Mouse (Mus musculus): ENCODE data around the gene Olfr145. TPM values are rescaled to one million over a fixed set of nuclear protein-coding genes. Genes with fewer than 3 reads are reported as not detected.

The Olfr145 gene
- polyA plus RNA-seq, 1 experiment from 2014 or later: 0.04 TPM

GRCm38 (mm10) chr9:37941167-37941566 is 44.6 kb downstream of the Olfr145 start:
- ATAC-seq (replicated peaks; ENCODE audit: insufficient number of reproducible peaks, low FRiP score, low TSS enrichment, low read depth): no peak
- no peaks in the 10 kb centered on the region for H3K4me1 ChIP-seq (ENCODE audit: control insufficient read depth, insufficient read depth, low read length)

More at GRCm38 (mm10) chr9:37941167-37941566, 44.6 kb downstream of the Olfr145 start:
- no peak for DNase-seq (ENCODE audit: low spot score)
- no peak overlapping the region for H3K27ac ChIP-seq (replicated peaks; ENCODE audit: low read depth, low read length)
- no peaks in the 10 kb centered on the region for H3K9me3 ChIP-seq (replicated peaks; ENCODE audit: control insufficient read depth, low read length)
- no peaks in the 10 kb centered on the region for H3K36me3 ChIP-seq (replicated peaks; ENCODE audit: control insufficient read depth, insufficient read depth, low read depth, low read length)
- no peaks in the 10 kb centered on the region for H3K27me3 ChIP-seq (ENCODE audit: control insufficient read depth, insufficient read depth, low read length)
- H3K9ac ChIP-seq (replicated peaks; ENCODE audit: low read length): no peak overlapping the region
- 96% methylated on average over 2 of the region's 2 CpGs for WGBS
- no peak overlapping the region for H3K4me3 ChIP-seq (ENCODE audit: low read depth, low read length)
- no peak overlapping the region for H3K4me2 ChIP-seq (ENCODE audit: low read depth, low read length)

Other genes starting within 250 kb of the Olfr145 start
- gene Tbrg1, start 239.4 kb upstream of the Olfr145 start, polyA plus RNA-seq (2014; fragmentation: Nextera tagmentation; extraction: Ambion mirVana): 137 and 149 TPM in 2 replicates
- 0.08 and 0.56 TPM in 2 replicates for gene Panx3, start 227.5 kb upstream of the Olfr145 start, polyA plus RNA-seq (2014; fragmentation: Nextera tagmentation; extraction: Ambion mirVana)
- not detected in 2 replicates for gene Olfr160, start 180.5 kb upstream of the Olfr145 start, polyA plus RNA-seq (2014; fragmentation: Nextera tagmentation; extraction: Ambion mirVana)
- not detected in 2 replicates for gene Olfr874, start 151.6 kb upstream of the Olfr145 start, polyA plus RNA-seq (2014; fragmentation: Nextera tagmentation; extraction: Ambion mirVana)
- gene Olfr875, start 124.9 kb upstream of the Olfr145 start, polyA plus RNA-seq (2014; fragmentation: Nextera tagmentation; extraction: Ambion mirVana): not detected in 2 replicates
- not detected in 2 replicates for gene Olfr876, start 93.7 kb upstream of the Olfr145 start, polyA plus RNA-seq (2014; fragmentation: Nextera tagmentation; extraction: Ambion mirVana)
- not detected in 2 replicates for gene Olfr877, start 42.5 kb upstream of the Olfr145 start, polyA plus RNA-seq (2014; fragmentation: Nextera tagmentation; extraction: Ambion mirVana)
- gene Olfr878, start 21.1 kb downstream of the Olfr145 start, polyA plus RNA-seq (2014; fragmentation: Nextera tagmentation; extraction: Ambion mirVana): not detected in 2 replicates
- not detected in 2 replicates for gene Olfr881, start 95.1 kb downstream of the Olfr145 start, polyA plus RNA-seq (2014; fragmentation: Nextera tagmentation; extraction: Ambion mirVana)
- not detected in 2 replicates for gene Olfr883, start 129.1 kb downstream of the Olfr145 start, polyA plus RNA-seq (2014; fragmentation: Nextera tagmentation; extraction: Ambion mirVana)
- gene Olfr884, start 149.8 kb downstream of the Olfr145 start, polyA plus RNA-seq (2014; fragmentation: Nextera tagmentation; extraction: Ambion mirVana): not detected in 2 replicates
- not detected in 2 replicates for gene Olfr885, start 164.6 kb downstream of the Olfr145 start, polyA plus RNA-seq (2014; fragmentation: Nextera tagmentation; extraction: Ambion mirVana)
- not detected in 2 replicates for gene Olfr887, start 187.3 kb downstream of the Olfr145 start, polyA plus RNA-seq (2014; fragmentation: Nextera tagmentation; extraction: Ambion mirVana)
- gene Olfr888, start 211.4 kb downstream of the Olfr145 start, polyA plus RNA-seq (2014; fragmentation: Nextera tagmentation; extraction: Ambion mirVana): not detected in 2 replicates
- gene Olfr889, start 218.5 kb downstream of the Olfr145 start, polyA plus RNA-seq (2014; fragmentation: Nextera tagmentation; extraction: Ambion mirVana): 0.04 and 0.13 TPM in 2 replicates
- gene Olfr890, start 245.8 kb downstream of the Olfr145 start, polyA plus RNA-seq (2014; fragmentation: Nextera tagmentation; extraction: Ambion mirVana): not detected in 2 replicates